Mouse (Mus musculus) kidney, adult 2 months (tissue): ENCODE measurements around the gene Mtfr1l.

Source experiments
- CTCF ChIP-seq: fragments of 200-500 bp; conservative IDR thresholded peaks from 2 replicates; pipeline ENCODE4 v1.5.1; 2011; ENCODE audit warnings: low read depth, mild to moderate bottlenecking, control low read depth, low read length, moderate library complexity, mixed read lengths; ENCODE audit not compliant: insufficient read depth, insufficient read length
- POLR2A ChIP-seq: fragments of 200-500 bp; IDR thresholded peaks from one replicate; pipeline ENCODE4 v1.6.1; 2011; ENCODE audit warnings: low read depth, low read length, control low read depth

DNA sequence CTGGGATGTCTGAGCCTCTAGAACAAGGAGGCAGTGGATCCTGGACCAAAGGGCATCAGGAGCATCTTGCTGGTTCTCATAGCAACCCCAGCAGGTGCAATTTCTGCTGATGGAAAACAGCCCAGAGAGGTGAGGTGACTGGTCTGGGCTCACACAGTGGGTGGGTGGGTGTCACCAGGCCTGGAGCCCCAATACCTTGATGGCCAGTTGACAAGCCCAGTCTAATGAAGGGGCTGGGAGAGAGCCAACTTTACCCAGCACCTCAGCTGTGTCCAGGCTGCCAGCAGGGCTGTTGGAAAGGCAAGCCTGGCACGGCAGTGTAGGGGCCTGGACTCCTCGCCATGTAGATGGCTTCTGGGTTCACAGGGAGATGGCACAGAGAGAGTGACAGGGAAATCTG, 26.8 kb upstream of the Mtfr1l start:
- TF ChIP-seq POLR2A (no peak), CTCF (no peak)
